Comparison of ENCODE assay signal across 8 mouse cellular contexts in genomic region chr17:34981690-34982180, GRCm38 (mm10). TPM values are rescaled to one million over a fixed set of nuclear protein-coding genes. Genes with fewer than 3 reads are reported as not detected.
A peak's percentile ranks its signal among the peaks of the same experiment; 100 is the strongest.
DNase-seq lines count a peak whose midpoint lies in the region; ATAC-seq lines count a peak whose summit lies in the region.

TSS of gene Lsm2 (plus strand) at chr17:34981862.

- H3K9me3 ChIP-seq in hindbrain, embryonic 15.5 days, result no peaks in the 10 kb centered on the region

- peak within 1 kb of the TSS; percentile 88 for H3K9ac ChIP-seq in hindbrain, embryonic 15.5 days

- H3K4me2 ChIP-seq in hindbrain, embryonic 15.5 days, result peak within 1 kb of the TSS; percentile 91

- peak; percentile 95 for DNase-seq in R1 (ENCODE audit: low read depth, low spot score)
- DNase-seq in cerebellum, postnatal 25 days, result peak; percentile 94 to 95
- DNase-seq in frontal cortex, postnatal 36 days (ENCODE audit: low spot score in 2 of 2), result peak; percentile 95 to 96
- peak; percentile 85 for DNase-seq in left cerebral cortex, adult 11 months (ENCODE audit: low spot score)
- peak; percentile 93 to 95 for DNase-seq in lung, postnatal 4 days
- peak; percentile 88 for DNase-seq in retina, postnatal 7 days (ENCODE audit: low read depth, low spot score)
- DNase-seq in urinary bladder, adult 2 months (ENCODE audit: low spot score), result peak; percentile 88

- H3K27me3 ChIP-seq in hindbrain, embryonic 15.5 days, result no peaks in the 10 kb centered on the region

- ATAC-seq in hindbrain, embryonic 15.5 days (ENCODE audit: low FRiP score, low read depth), result peak; percentile 96

- H3K27ac ChIP-seq in hindbrain, embryonic 15.5 days (replicated peaks), result peak within 1 kb of the TSS; percentile 98

- WGBS in hindbrain, embryonic 15.5 days, result under 1% methylated on average over 57 of the region's 58 CpGs

- H3K4me1 ChIP-seq in hindbrain, embryonic 15.5 days (replicated peaks), result peaks cover 25% of the 10 kb centered on the region

- peaks cover 14% of the 10 kb centered on the region for H3K36me3 ChIP-seq in hindbrain, embryonic 15.5 days

- peak within 1 kb of the TSS; percentile 76 for H3K4me3 ChIP-seq in hindbrain, embryonic 15.5 days

RNA-seq across cellular contexts. Expression of gene Lsm2, which starts in this region (rescaled TPM):
- 109 and 113 TPM in 2 replicates for polyA plus RNA-seq in hindbrain, embryonic 15.5 days (2015; fragmentation: Nextera tagmentation; extraction: Ambion mirVana)
- 47.8 and 58.4 TPM in 2 replicates for polyA plus RNA-seq in urinary bladder, adult 2 months (2012; rRNA removed)

Comparison
In these comparisons a context has a peak if more than half of its experiments do, and no peak if none do; other contexts are left out.
1. Peak in every context shown above with its lines: DNase-seq, ATAC-seq, H3K4me3 ChIP-seq and H3K27ac ChIP-seq.